Mouse (Mus musculus) fat pad, adult 2 months (tissue): Measurements from ENCODE around the gene Prn.

ENCODE experiments used
- DNase-seq: peaks from one replicate; pipeline ENCODE4 v3.0.0-alpha.2; 2011; ENCODE audit warnings: low read depth, low spot score; ENCODE audit errors: extremely low read depth

The Prn gene

GRCm38 (mm10) chr2:131909683-131910572 lies at the start of gene Prn, which contains the start of gene Prnp:
TSS of gene Prn (plus strand) at chr2:131909957.
TSS of gene Prnp (plus strand) at chr2:131909928.
- DNase-seq, result peak; percentile 26

GRCm38 (mm10) chr2:131862617-131863275 lies 47.0 kb upstream of the Prn start:
- no peak for DNase-seq

- no peak for DNase-seq
These were observed 46.3 kb upstream of the Prn start for GRCm38 (mm10) chr2:131863472-131863871.

GRCm38 (mm10) chr2:131864262-131864796 lies 45.4 kb upstream of the Prn start:
- DNase-seq, result no peak

GRCm38 (mm10) chr2:131866676-131867075 lies 43.1 kb upstream of the Prn start:
- no peak for DNase-seq

GRCm38 (mm10) chr2:131868983-131869382 lies 40.8 kb upstream of the Prn start:
- DNase-seq, result no peak

GRCm38 (mm10) chr2:131873376-131873775 lies 36.4 kb upstream of the Prn start:
- DNase-seq, result no peak

GRCm38 (mm10) chr2:131876551-131877265 lies 33.0 kb upstream of the Prn start:
- DNase-seq, result no peak

GRCm38 (mm10) chr2:131881766-131882165 lies 28.0 kb upstream of the Prn start:
- DNase-seq, result no peak

- DNase-seq, result no peak
These were observed 26.6 kb upstream of the Prn start for GRCm38 (mm10) chr2:131883136-131883535.

GRCm38 (mm10) chr2:131886503-131887160 lies 23.1 kb upstream of the Prn start:
- no peak for DNase-seq

- no peak for DNase-seq
These were observed 21.5 kb upstream of the Prn start for GRCm38 (mm10) chr2:131888233-131888632.

- no peak for DNase-seq
These were observed 17.2 kb upstream of the Prn start for GRCm38 (mm10) chr2:131892534-131892933.

GRCm38 (mm10) chr2:131895106-131895505 lies 14.7 kb upstream of the Prn start:
- no peak for DNase-seq

- no peak for DNase-seq
These were observed 13.7 kb upstream of the Prn start for GRCm38 (mm10) chr2:131896011-131896410.

- no peak for DNase-seq
These were observed 12.2 kb upstream of the Prn start for GRCm38 (mm10) chr2:131897336-131898109.

GRCm38 (mm10) chr2:131902423-131902822 lies 7.3 kb upstream of the Prn start:
- no peak for DNase-seq

GRCm38 (mm10) chr2:131902867-131903266 lies 6.9 kb upstream of the Prn start:
- DNase-seq, result no peak

GRCm38 (mm10) chr2:131905025-131905424 lies 4.7 kb upstream of the Prn start:
- DNase-seq, result no peak

- DNase-seq, result no peak
These were observed 4.0 kb upstream of the Prn start for GRCm38 (mm10) chr2:131905776-131906175.
